Mouse (Mus musculus) stomach, postnatal 0 days (tissue): ENCODE measurements around the gene Sept8.

Source experiments
- CTCF ChIP-seq: IDR thresholded peaks from 2 replicates; pipeline ENCODE4 v1.5.1; 2016; ENCODE audit warnings: antibody characterized with exemption, low read depth, mild to moderate bottlenecking, moderate library complexity
- EP300 ChIP-seq: optimal IDR thresholded peaks from 2 replicates; pipeline ENCODE3; 2016; ENCODE audit warnings: antibody characterized with exemption

DNA sequence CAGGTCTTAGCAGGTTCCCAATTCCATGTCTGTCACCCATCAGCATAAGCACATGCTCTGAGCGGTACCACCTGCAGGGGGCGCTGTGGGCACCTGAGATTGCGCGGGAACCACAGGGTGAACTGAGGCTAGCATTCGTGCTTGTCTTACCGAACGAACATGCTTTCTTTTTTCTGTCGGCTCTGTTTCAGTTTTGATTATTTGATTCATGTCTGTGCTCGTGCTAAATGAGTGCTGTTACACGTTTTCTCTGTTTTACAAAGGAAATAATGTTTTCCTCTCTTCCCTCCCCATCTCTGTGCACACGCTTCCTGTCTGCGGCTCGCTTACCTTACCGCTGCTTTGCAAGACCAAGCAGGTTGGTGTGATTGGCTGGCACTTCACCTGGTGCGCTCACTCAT is 71.3 kb downstream of the Sept8 start:
- peak; percentile 74 for TF ChIP-seq CTCF
- TF ChIP-seq EP300 = no peak
